Mouse (Mus musculus) small intestine, adult 2 months (tissue): ENCODE data around the gene Fcer2a.

ENCODE experiments used
- CTCF ChIP-seq: fragments of 200-500 bp; IDR thresholded peaks from 2 replicates; pipeline ENCODE4 v1.5.1; 2012; ENCODE audit warnings: low read depth, mild to moderate bottlenecking, control low read depth, inconsistent platforms, low read length, moderate library complexity, mixed read lengths; ENCODE audit not compliant: insufficient replicate concordance, insufficient read length; ENCODE audit errors: extremely low read depth
- POLR2A ChIP-seq: fragments of 200-500 bp; IDR thresholded peaks from 2 replicates; pipeline ENCODE4 v1.6.1; 2012; ENCODE audit warnings: low read depth, mild to moderate bottlenecking, control low read depth, inconsistent platforms, low read length, moderate library complexity

DNA sequence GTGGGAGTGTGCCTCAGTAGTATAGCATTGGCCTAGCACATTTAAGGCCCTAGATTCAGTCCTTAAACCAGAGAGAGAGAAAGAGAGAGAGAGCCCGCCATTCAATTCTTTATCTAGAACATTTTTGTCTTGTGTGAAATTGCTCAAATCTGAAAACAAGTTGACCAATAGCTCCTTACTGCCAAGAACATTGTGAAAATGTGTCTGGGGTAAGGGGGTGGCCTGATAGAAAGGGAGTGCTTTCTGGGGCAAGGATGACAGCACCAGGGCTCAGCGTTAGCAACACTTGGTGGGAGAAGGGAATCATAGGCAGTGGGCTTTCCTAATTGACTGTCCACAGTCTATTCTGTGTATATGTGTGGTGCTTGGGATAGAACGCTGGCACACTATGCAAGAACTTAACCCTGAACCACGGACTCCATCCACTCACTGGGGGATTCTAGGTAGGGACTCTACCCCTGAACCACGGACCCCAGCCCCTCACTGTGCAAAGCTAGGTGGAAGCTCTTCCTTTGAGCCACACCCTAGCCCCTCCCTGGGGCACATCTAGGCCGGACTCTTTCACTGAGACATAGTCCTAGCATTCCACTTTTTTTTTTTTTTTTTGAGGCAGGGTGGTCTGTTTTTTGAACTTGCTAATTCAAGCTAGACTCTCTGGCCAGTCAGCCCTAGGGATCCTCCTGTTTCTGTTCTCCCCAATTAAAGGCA, 47.0 kb downstream of the Fcer2a start:
- no peak for TF ChIP-seq CTCF
- no peak for TF ChIP-seq POLR2A
